Mouse (Mus musculus): ENCODE measurements around the gene Gdnf.

DNA sequence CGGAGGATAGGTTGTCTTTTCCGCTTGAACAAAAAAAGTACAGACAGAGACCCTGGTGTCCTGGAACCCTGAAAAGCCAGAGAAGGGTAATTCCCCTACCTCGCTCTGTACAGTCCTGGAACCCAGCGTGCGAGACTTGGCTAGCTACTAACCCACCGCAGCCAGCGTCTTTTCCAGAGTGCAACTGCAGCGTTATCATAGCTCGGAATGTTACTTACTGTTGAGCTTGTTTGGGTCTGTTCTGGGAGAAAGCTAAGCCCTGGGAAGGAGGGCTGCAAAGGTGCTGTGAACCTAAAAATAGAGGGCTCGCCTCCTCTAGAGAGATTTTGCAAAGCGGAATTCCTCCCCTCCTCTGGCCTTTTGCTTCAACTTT, 593 bp downstream of the Gdnf start:
- TF ChIP-seq POLR2A (IDR thresholded peaks at IDR 0.05; ENCODE audit: insufficient read length, low read depth) (no peak), USF1 (IDR thresholded peaks at IDR 0.05; ENCODE audit: low read depth) (no peak)
